Mouse (Mus musculus) limb, embryonic 14.5 days (tissue): ENCODE measurements around the gene Ppm1m. TPM values are rescaled to one million over a fixed set of nuclear protein-coding genes. Genes with fewer than 3 reads are reported as not detected.

Experiments used
- ATAC-seq: fragments of 200-750 bp; cut with Nextera tagmentation; 2 replicates; pipeline ENCODE4 v1.8.0; 2017; ENCODE audit warnings: low read depth, moderate number of reproducible peaks, moderate TSS enrichment; ENCODE audit not compliant: low FRiP score
- DNase-seq: peaks from one replicate; pipeline ENCODE4 v3.0.0-alpha.2; 2015; ENCODE audit warnings: low spot score
- H3K27ac ChIP-seq: fragments of 300-500 bp; sonication (generic); replicated peaks from 2 replicates; pipeline ENCODE4 v1.5.1; 2014; ENCODE audit warnings: low read depth, mild to moderate bottlenecking, low read length, moderate library complexity, mixed read lengths
- H3K27me3 ChIP-seq: fragments of 300-500 bp; sonication (generic); 2 replicates; pipeline ENCODE4 v1.6.1; 2014; ENCODE audit warnings: low read length, mixed read lengths; ENCODE audit not compliant: control insufficient read depth, insufficient read depth
- H3K36me3 ChIP-seq: fragments of 300-500 bp; sonication (generic); 2 replicates; pipeline ENCODE4 v1.6.1; 2014; ENCODE audit warnings: mild to moderate bottlenecking, low read length, moderate library complexity, mixed read lengths; ENCODE audit not compliant: control insufficient read depth, insufficient read depth
- H3K4me1 ChIP-seq: fragments of 300-500 bp; sonication (generic); 2 replicates; pipeline ENCODE4 v1.6.1; 2014; ENCODE audit warnings: antibody characterized with exemption, low read length, mixed read lengths; ENCODE audit not compliant: control insufficient read depth, insufficient read depth
- H3K4me2 ChIP-seq: fragments of 300-500 bp; sonication (generic); replicated peaks from 2 replicates; pipeline ENCODE4 v1.6.1; 2014; ENCODE audit warnings: low read depth, mild to moderate bottlenecking, low read length, moderate library complexity; ENCODE audit not compliant: severe bottlenecking
- H3K4me3 ChIP-seq: fragments of 300-500 bp; sonication (generic); replicated peaks from 2 replicates; pipeline ENCODE4 v1.5.1; 2014; ENCODE audit warnings: low read length
- H3K9ac ChIP-seq: fragments of 300-500 bp; sonication (generic); 2 replicates; pipeline ENCODE4 v1.6.1; 2014; ENCODE audit warnings: mild to moderate bottlenecking, low read depth, low read length, moderate library complexity; ENCODE audit not compliant: severe bottlenecking
- H3K9me3 ChIP-seq: fragments of 300-500 bp; sonication (generic); 2 replicates; pipeline ENCODE4 v1.6.1; 2016; ENCODE audit warnings: low read length; ENCODE audit not compliant: control insufficient read depth
- POLR2A ChIP-seq: fragments of 200-500 bp; IDR thresholded peaks from 2 replicates; pipeline ENCODE4 v1.8.0; 2012; ENCODE audit warnings: inconsistent platforms, mild to moderate bottlenecking, moderate library complexity, borderline replicate concordance; ENCODE audit not compliant: insufficient read depth, insufficient read length; ENCODE audit errors: extremely low read depth
- WGBS: fragments of 180-500 bp; shearing (Covaris S2); extraction: QIAGEN DNeasy Blood & Tissue Kit; methylation state at CpG from one replicate; pipeline ENCODE4 v1.1.7; 2014; 5-methylcytosine and 5-hydroxymethylcytosine counted together
- polyA plus RNA-seq, 2 experiments: library from polyadenylated mRNA; depleted of rRNA in 1 of 2; stranded (reverse) in 1 of 2; unstranded in 1 of 2; fragments of >200 nt; fragmentation: Nextera tagmentation in 1 of 2; extraction: Ambion mirVana in 1 of 2; gene quantifications; 2 replicates each; pipeline versions ENCODE4 v1.2.1 to v1.2.3; 2012 to 2014

Ppm1m gene
- polyA plus RNA-seq, 2 experiments: 39.2 to 87.0 TPM

- H3K9me3 ChIP-seq: no peaks in the 10 kb centered on the region
- WGBS: 55% methylated on average over 9 of the region's 9 CpGs
- TF ChIP-seq POLR2A: no peak
- DNase-seq: no peak
- 0 out of 2 replicates have a peak overlapping the region, but pooled peaks have one; percentile 2 for H3K27ac ChIP-seq
- no peak for ATAC-seq
- H3K9ac ChIP-seq: no peak overlapping the region
- peaks cover 49% of the 10 kb centered on the region for H3K36me3 ChIP-seq
- peaks cover 2% of the 10 kb centered on the region; the same call in 1 of the 2 replicates for H3K4me1 ChIP-seq
- peak overlapping the region; percentile 45; the same call in 1 of the 2 replicates for H3K4me2 ChIP-seq
- no peaks in the 10 kb centered on the region for H3K27me3 ChIP-seq
- no peak overlapping the region for H3K4me3 ChIP-seq
Observed at GRCm38 (mm10) chr9:106210853-106211609, 11.5 kb upstream of the Ppm1m start.

DNA sequence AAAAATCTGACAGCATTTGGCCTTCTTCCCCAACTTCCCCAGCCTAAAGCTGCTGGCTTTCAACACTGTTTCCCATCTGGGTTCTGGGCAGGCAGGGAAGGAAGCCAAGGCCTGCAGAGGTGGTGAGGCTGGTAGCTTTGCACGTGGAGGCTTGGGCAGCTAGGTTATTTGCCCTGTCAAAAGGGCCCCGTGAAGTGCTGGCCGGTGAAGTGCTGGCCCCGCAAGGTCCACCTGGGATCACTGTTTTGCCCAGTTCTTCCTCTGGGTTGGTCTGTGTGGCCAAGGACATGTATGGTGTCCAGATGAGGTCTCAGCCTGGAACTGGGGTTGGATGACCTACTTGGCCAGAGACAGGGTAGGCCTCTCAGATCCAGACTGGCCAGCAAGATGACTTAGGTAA lies 10.4 kb upstream of the Ppm1m start:
- Histone ChIP-seq H3K4me2 (no peak overlapping the region), H3K9me3 (no peaks in the 10 kb centered on the region), H3K27ac (no peak overlapping the region), H3K4me3 (no peak overlapping the region), H3K4me1 (peaks cover 2% of the 10 kb centered on the region; the same call in 1 of the 2 replicates), H3K27me3 (no peaks in the 10 kb centered on the region), H3K9ac (no peak overlapping the region), H3K36me3 (peaks cover 44% of the 10 kb centered on the region)
- DNase-seq (no peak), ATAC-seq (no peak)
- 93% methylated on average over 4 of the region's 4 CpGs for WGBS
- no peak for TF ChIP-seq POLR2A

- Histone ChIP-seq H3K9me3 (no peaks in the 10 kb centered on the region), H3K4me2 (no peak overlapping the region), H3K27ac (no peak overlapping the region), H3K27me3 (no peaks in the 10 kb centered on the region), H3K36me3 (peaks cover 27% of the 10 kb centered on the region), H3K4me3 (no peak overlapping the region), H3K4me1 (peaks cover 11% of the 10 kb centered on the region), H3K9ac (no peak overlapping the region)
- no peak for TF ChIP-seq POLR2A
- ATAC-seq (no peak), DNase-seq (no peak)
- 58% methylated on average over 5 of the region's 5 CpGs for WGBS
Observed at GRCm38 (mm10) chr9:106208181-106208580, 8.6 kb upstream of the Ppm1m start.

DNA sequence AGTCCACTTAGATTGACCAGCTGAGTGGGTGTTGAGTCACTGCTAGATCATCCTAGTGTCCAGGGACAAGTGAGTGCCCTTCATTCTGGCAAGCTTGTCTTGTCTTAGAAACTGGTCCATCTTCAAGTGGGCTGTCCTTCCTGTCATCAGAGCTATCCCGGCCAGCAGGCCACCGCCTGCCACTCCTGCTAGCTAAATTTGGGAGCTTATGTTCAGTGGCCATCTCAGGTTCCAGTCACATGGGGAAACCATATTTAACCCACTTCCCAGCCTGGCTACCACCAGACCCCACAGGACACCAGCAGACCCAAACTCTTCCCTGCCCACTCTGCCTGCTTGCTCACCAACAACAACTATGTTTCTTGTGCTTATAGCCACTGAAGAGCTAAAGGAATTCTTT lies 7.0 kb upstream of the Ppm1m start:
- H3K9me3 ChIP-seq: no peaks in the 10 kb centered on the region
- no peak for TF ChIP-seq POLR2A
- no peak overlapping the region for H3K27ac ChIP-seq
- H3K4me2 ChIP-seq: no peak overlapping the region
- peaks cover 14% of the 10 kb centered on the region for H3K4me1 ChIP-seq
- H3K36me3 ChIP-seq: peaks cover 17% of the 10 kb centered on the region
- DNase-seq: no peak
- no peaks in the 10 kb centered on the region for H3K27me3 ChIP-seq
- ATAC-seq: no peak
- no peak overlapping the region for H3K4me3 ChIP-seq
- no peak overlapping the region for H3K9ac ChIP-seq
- 63% methylated on average over 2 of the region's 2 CpGs for WGBS

GRCm38 (mm10) chr9:106205713-106206290 lies 6.3 kb upstream of the Ppm1m start:
- no peak overlapping the region for H3K9ac ChIP-seq
- peaks cover 13% of the 10 kb centered on the region; the same call in 1 of the 2 replicates for H3K4me1 ChIP-seq
- H3K9me3 ChIP-seq: no peaks in the 10 kb centered on the region

More at GRCm38 (mm10) chr9:106205713-106206290, 6.3 kb upstream of the Ppm1m start:
- Histone ChIP-seq H3K4me2 (no peak overlapping the region), H3K27me3 (no peaks in the 10 kb centered on the region), H3K27ac (no peak overlapping the region), H3K4me3 (no peak overlapping the region), H3K36me3 (peaks cover 17% of the 10 kb centered on the region)
- DNase-seq: no peak
- ATAC-seq: no peak
- 76% methylated on average over 7 of the region's 7 CpGs for WGBS
- TF ChIP-seq POLR2A: no peak
